20 mouse cellular contexts compared by ENCODE assay signal in the genomic region with DNA sequence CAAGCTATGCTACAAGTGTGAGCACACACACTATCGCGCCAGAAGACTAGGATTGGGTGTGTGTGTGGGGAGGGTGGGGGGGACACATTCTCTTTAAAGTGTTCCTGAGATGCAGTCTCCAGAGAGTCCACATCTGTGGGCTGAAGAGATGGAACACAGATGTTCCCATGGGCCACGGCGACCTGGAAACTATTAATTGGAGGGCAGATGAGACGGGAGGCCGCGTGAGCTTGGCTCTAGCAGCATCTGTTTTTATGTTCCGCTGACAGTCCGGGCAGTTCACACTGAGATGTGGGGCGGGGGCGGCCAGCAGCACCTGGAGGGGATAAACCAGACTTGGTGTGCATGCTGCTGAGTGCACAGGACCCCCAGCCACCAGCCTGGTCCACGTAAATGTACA.
DNase-seq lines count a peak whose midpoint lies in the region; ATAC-seq and TF ChIP-seq lines count a peak whose summit lies in the region.
"Had no signal": no experiment of that assay in that cellular context is flagged by ENCODE, and none has a peak within 500 bp of the region (broad histone marks: within the 10 kb centered on the region; RNA-seq: fewer than 3 reads in every experiment).

No protein-coding gene starts in this region.

- no peak overlapping the region for H3K4me3 ChIP-seq in forebrain, embryonic 10.5 days
- H3K4me3 ChIP-seq in forebrain, postnatal 0 days (ENCODE audit: low read depth, low read length) = no peak overlapping the region
- H3K4me3 ChIP-seq in limb, embryonic 10.5 days = no peak overlapping the region
- H3K4me3 ChIP-seq: forebrain, embryonic 12.5 days; hindbrain, embryonic 12.5 days; liver, embryonic 12.5 days; midbrain, embryonic 13.5 days had no signal

- H3K27ac ChIP-seq in forebrain, embryonic 10.5 days = no peak overlapping the region
- H3K27ac ChIP-seq in forebrain, postnatal 0 days (ENCODE audit: low read depth, low read length) = no peak overlapping the region
- peak overlapping the region; percentile 47; the same call in 1 of the 2 replicates for H3K27ac ChIP-seq in limb, embryonic 10.5 days
- H3K27ac ChIP-seq: forebrain, embryonic 12.5 days; hindbrain, embryonic 12.5 days; liver, embryonic 12.5 days; midbrain, embryonic 13.5 days had no signal

- no peaks in the 10 kb centered on the region for H3K36me3 ChIP-seq in forebrain, embryonic 10.5 days (replicated peaks)
- no peaks in the 10 kb centered on the region for H3K36me3 ChIP-seq in forebrain, postnatal 0 days (ENCODE audit: insufficient read depth)
- H3K36me3 ChIP-seq in limb, embryonic 10.5 days = no peaks in the 10 kb centered on the region
- H3K36me3 ChIP-seq: forebrain, embryonic 12.5 days; hindbrain, embryonic 12.5 days; liver, embryonic 12.5 days; midbrain, embryonic 13.5 days had no signal

- no peak overlapping the region for H3K4me2 ChIP-seq in forebrain, postnatal 0 days (ENCODE audit: low read depth)
- H3K4me2 ChIP-seq: forebrain, embryonic 12.5 days; hindbrain, embryonic 12.5 days; liver, embryonic 12.5 days; midbrain, embryonic 13.5 days had no signal

- no peaks in the 10 kb centered on the region for H3K9me3 ChIP-seq in forebrain, embryonic 10.5 days
- H3K9me3 ChIP-seq in forebrain, postnatal 0 days (ENCODE audit: low read length) = no peaks in the 10 kb centered on the region
- H3K9me3 ChIP-seq in limb, embryonic 10.5 days (replicated peaks) = no peaks in the 10 kb centered on the region
- H3K9me3 ChIP-seq: forebrain, embryonic 12.5 days; hindbrain, embryonic 12.5 days; liver, embryonic 12.5 days; midbrain, embryonic 13.5 days had no signal

- H3K9ac ChIP-seq in forebrain, postnatal 0 days = no peak overlapping the region
- H3K9ac ChIP-seq: forebrain, embryonic 12.5 days; hindbrain, embryonic 12.5 days; liver, embryonic 12.5 days; midbrain, embryonic 13.5 days had no signal

- WGBS in forebrain, embryonic 10.5 days = 79% methylated on average over 12 of the region's 12 CpGs
- WGBS in forebrain, postnatal 0 days = 83% methylated on average over 12 of the region's 12 CpGs
- 21% methylated on average over 12 of the region's 12 CpGs for WGBS in limb, embryonic 10.5 days

- no peak for TF ChIP-seq CTCF in forebrain, postnatal 0 days (IDR thresholded peaks at IDR 0.05; ENCODE audit: low read depth)

- H3K4me1 ChIP-seq in forebrain, embryonic 10.5 days = peaks cover 24% of the 10 kb centered on the region
- H3K4me1 ChIP-seq in forebrain, postnatal 0 days (ENCODE audit: insufficient read depth) = no peaks in the 10 kb centered on the region
- H3K4me1 ChIP-seq in limb, embryonic 10.5 days = peaks cover 29% of the 10 kb centered on the region
- H3K4me1 ChIP-seq: liver, embryonic 12.5 days had no signal

- no peaks in the 10 kb centered on the region for H3K27me3 ChIP-seq in forebrain, embryonic 10.5 days (ENCODE audit: poor library complexity, severe bottlenecking)
- no peaks in the 10 kb centered on the region for H3K27me3 ChIP-seq in forebrain, postnatal 0 days (ENCODE audit: insufficient read depth, low read length)
- H3K27me3 ChIP-seq in limb, embryonic 10.5 days (ENCODE audit: low read depth, poor library complexity, severe bottlenecking) = no peaks in the 10 kb centered on the region
- H3K27me3 ChIP-seq: hindbrain, embryonic 12.5 days; midbrain, embryonic 13.5 days had no signal

- peak; percentile 21 for DNase-seq in forebrain, embryonic 10.5 days (ENCODE audit: extremely low spot score, low spot score)
- no peak for DNase-seq in forebrain, postnatal 0 days
- DNase-seq in embryo, embryonic 9.5 days (ENCODE audit: extremely low spot score) = peak; percentile 20
- DNase-seq in limb, embryonic 10.5 days (ENCODE audit: low spot score) = peak; percentile 61
- DNase-seq in mesoderm, embryonic 11.5 days (ENCODE audit: low read depth, low spot score) = peak; percentile 73
- DNase-seq in right cerebral cortex, adult 18-20 months = no peak
- DNase-seq in adrenal gland, postnatal 4 days (ENCODE audit: low spot score in 2 of 2) = no peak
- DNase-seq: adrenal gland, postnatal 10 days; cerebellum, adult 9-10 months; gastrocnemius, postnatal 14 days; heart, adult 18-20 months; kidney, adult 11 months; lung, adult 2 months; lung, postnatal 14 days; thymus, postnatal 25 days had no signal

- no peak for ATAC-seq in forebrain, postnatal 0 days
- ATAC-seq: activated CD4-positive, CD25-positive, alpha-beta regulatory T cell, adult 4 months; liver, embryonic 12.5 days; midbrain, embryonic 13.5 days had no signal

Comparison
In these comparisons a context has a peak if more than half of its experiments do, and no peak if none do; other contexts are left out.
1. DNase-seq: peak in forebrain, embryonic 10.5 days (single experiment), embryo, embryonic 9.5 days (single experiment), limb, embryonic 10.5 days (single experiment) and mesoderm, embryonic 11.5 days (single experiment); none in forebrain, postnatal 0 days (single experiment), right cerebral cortex, adult 18-20 months (single experiment) and adrenal gland, postnatal 4 days (0 of 2).